Mouse (Mus musculus) brain, embryonic 14.5 days (tissue): Measurements from ENCODE around the gene Dtd2. TPM values are rescaled to one million over a fixed set of nuclear protein-coding genes. Genes with fewer than 3 reads are reported as not detected.

Experiments
- DNase-seq: peaks from one replicate; pipeline ENCODE4 v3.0.0-alpha.2; 2011; ENCODE audit warnings: low read depth
- CTCF ChIP-seq: fragments of 200-500 bp; IDR thresholded peaks from 2 replicates; pipeline ENCODE4 v1.5.1; 2012; ENCODE audit warnings: inconsistent platforms, mild to moderate bottlenecking, moderate library complexity, borderline replicate concordance; ENCODE audit not compliant: insufficient read depth, insufficient read length; ENCODE audit errors: extremely low read depth
- POLR2A ChIP-seq: fragments of 200-500 bp; IDR thresholded peaks from 2 replicates; pipeline ENCODE4 v1.6.1; 2012; ENCODE audit warnings: mild to moderate bottlenecking, inconsistent platforms, borderline replicate concordance; ENCODE audit not compliant: poor library complexity, insufficient read depth, insufficient read length, severe bottlenecking; ENCODE audit errors: extremely low read depth
- polyA plus RNA-seq: library from polyadenylated mRNA; depleted of rRNA; stranded (reverse); fragments of >200 nt; gene quantifications from 2 replicates; pipeline ENCODE4 v1.2.3, GENCODE M21; 2012; rRNA removed

The Dtd2 gene
- 10.3 and 13.5 TPM in 2 replicates for polyA plus RNA-seq

- no peak for TF ChIP-seq CTCF
- TF ChIP-seq POLR2A: peak; percentile 100
- peak; percentile 96 for DNase-seq
These were observed at the start of gene Dtd2 for GRCm38 (mm10) chr12:52005877-52006632. TSS of gene Dtd2 (minus strand) at chr12:52006501.

GRCm38 (mm10) chr12:52049324-52049723 lies 43.0 kb upstream of the Dtd2 start:
- peak; percentile 7 for DNase-seq
- TF ChIP-seq CTCF: no peak
- TF ChIP-seq POLR2A: no peak

GRCm38 (mm10) chr12:52046371-52046770 lies 40.1 kb upstream of the Dtd2 start:
- TF ChIP-seq POLR2A (no peak), CTCF (no peak)
- no peak for DNase-seq

- TF ChIP-seq CTCF: no peak
- no peak for TF ChIP-seq POLR2A
- peak; percentile 64 for DNase-seq
These were observed 36.6 kb upstream of the Dtd2 start for GRCm38 (mm10) chr12:52042818-52043336.

DNA sequence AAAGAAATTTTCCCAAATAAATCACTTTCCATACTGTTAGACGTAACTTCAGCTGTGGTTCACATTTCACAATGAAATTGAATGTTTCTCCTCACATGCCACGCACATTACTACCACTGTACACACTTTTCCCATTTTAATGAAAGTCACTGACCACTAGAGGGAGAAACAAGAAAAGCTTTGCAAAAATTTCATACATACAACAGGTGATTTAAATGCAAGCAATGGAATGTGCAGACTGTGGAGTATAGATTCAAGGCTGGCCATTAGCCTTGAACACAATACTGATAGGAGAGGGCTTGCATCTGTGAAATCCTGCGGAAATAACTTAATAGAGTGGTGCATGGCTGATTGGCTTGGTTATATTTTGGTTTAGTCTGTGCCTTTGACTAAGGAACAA lies 32.1 kb upstream of the Dtd2 start:
- TF ChIP-seq CTCF: 0 out of 2 replicates have a peak, but pooled peaks have one; percentile 1
- no peak for TF ChIP-seq POLR2A
- DNase-seq: peak; percentile 73

- no peak for TF ChIP-seq POLR2A
- TF ChIP-seq CTCF: no peak
- no peak for DNase-seq
These were observed 28.7 kb upstream of the Dtd2 start for GRCm38 (mm10) chr12:52034956-52035355.

- TF ChIP-seq CTCF: no peak
- TF ChIP-seq POLR2A: no peak
- DNase-seq: no peak
These were observed 26.0 kb upstream of the Dtd2 start for GRCm38 (mm10) chr12:52032276-52032675.

DNA sequence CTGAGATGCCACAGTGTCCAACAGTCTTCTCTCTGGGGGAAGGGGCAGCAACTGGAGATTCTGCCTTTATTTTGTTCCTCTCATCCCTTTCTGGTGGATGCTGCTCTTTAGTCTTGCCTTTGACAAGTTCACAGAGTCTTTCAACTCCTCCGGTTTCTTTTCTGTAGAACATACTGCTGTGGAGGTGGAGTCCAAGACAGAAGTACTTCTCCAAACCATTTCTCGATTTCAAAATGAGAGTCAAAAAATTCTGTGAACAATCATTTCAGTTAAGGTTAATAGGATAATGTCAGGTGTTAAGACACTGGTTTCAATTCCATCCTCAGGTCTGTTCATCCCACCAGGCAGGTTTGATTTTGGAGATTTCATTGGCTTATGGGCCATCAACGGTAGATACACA lies 21.7 kb upstream of the Dtd2 start, which contains the start of gene Gpr33:
Gene Gpr33, minus strand, starts transcription at position 101 of the 400 bp plus-strand sequence.
- TF ChIP-seq POLR2A (no peak), CTCF (no peak)
- no peak for DNase-seq

DNA sequence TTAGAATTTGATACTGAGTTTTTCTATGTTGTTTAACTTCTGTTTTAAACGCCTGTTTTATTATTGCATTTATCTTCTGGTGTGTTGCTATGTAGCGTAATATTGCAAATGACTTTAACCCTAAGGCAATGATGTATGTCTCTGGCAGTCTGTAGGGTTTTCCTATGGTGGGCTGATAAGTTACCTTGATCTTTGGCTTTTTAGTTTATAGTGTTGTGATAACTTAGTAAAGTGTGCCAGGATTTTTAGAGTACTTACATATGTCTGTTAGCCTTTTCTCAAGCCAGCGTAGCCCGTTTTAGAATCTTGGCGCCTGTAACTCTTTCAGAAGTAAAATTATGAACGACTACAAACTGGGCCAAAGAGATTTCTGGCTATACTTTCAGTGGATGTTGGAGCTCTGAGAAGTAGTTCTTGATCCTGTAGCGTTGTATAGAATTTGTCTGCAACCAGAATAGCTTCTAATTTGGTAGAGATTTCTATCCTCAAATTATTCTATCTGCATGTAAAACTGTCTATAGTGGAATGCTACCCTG lies 8.3 kb upstream of the Dtd2 start:
- DNase-seq: no peak
- TF ChIP-seq POLR2A (no peak), CTCF (no peak)

GRCm38 (mm10) chr12:52014044-52014443 lies 7.7 kb upstream of the Dtd2 start:
- DNase-seq: no peak
- no peak for TF ChIP-seq POLR2A
- TF ChIP-seq CTCF: no peak

DNA sequence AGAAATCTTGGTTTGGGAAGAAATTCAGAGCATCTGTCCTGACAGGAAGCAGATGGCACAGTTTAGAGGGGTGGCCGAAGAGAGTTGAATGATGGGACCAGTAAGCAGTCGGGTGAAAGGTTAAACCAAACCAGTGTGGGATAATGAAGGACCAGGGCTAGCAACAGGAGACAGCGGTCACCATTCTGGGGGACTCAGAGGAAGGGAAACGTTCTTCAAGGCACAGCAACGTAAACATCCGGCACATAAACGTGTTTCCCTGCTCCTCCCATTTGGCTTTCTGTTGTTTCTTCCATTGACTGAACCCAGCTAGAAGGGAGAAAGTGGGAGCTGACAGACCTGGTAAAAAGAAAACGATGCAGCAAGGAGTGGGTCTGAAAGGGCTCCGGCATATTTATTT lies 7.0 kb upstream of the Dtd2 start:
- TF ChIP-seq CTCF: no peak
- no peak for TF ChIP-seq POLR2A
- no peak for DNase-seq

DNA sequence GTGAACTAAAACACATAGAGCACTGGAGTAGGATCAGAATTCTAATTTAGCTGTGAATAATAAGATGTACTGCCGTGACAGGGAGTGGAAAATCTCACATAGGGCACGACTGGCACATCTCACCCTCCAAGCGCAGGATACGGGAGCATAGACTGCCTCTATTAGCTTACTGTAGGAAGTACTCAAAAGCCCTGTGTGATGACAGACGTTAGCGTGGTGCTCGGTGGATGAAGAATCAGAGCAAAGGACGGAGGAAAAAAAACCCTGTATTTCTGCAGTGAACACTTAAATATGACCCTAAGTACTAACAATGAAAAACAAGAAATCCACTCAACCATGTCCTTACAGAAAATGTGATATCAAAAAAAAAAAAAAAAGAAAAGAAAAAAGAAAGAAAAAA lies 5.9 kb upstream of the Dtd2 start:
- no peak for DNase-seq
- TF ChIP-seq POLR2A (no peak), CTCF (no peak)

DNA sequence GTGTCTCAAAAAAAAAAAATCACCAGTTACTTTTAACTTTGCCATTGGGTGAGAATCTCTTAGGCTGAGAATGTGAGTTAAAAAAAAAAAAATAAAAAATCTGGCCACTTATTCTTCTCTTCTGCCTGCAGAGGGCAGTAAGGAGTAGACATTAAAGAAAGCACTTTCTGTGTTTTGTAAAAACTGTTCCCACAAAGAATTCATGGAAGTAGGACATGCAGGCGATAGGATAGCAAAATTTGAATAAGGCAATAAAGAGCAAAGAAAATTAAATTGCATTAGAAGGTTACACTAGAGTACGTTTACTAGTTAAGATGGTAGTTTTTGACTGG lies 4.3 kb upstream of the Dtd2 start:
- peak; percentile 84 for DNase-seq
- TF ChIP-seq POLR2A (no peak), CTCF (no peak)
